Mouse (Mus musculus) liver, postnatal 0 days (tissue): ENCODE data around the gene Ccdc92b. TPM values are rescaled to one million over a fixed set of nuclear protein-coding genes. Genes with fewer than 3 reads are reported as not detected.

Experiments used
- ATAC-seq: fragments of 200-750 bp; cut with Nextera tagmentation; 2 replicates; pipeline ENCODE4 v1.8.0; 2017; ENCODE audit warnings: mild to moderate bottlenecking, moderate library complexity
- DNase-seq: peaks from one replicate; pipeline ENCODE4 v3.0.0-alpha.2; 2016
- H3K27ac ChIP-seq: fragments of 300-500 bp; sonication (generic); 2 replicates; pipeline ENCODE4 v1.5.1; 2014; ENCODE audit warnings: antibody characterized with exemption, moderate library complexity, mild to moderate bottlenecking, low read depth
- H3K27me3 ChIP-seq: fragments of 300-500 bp; sonication (generic); 2 replicates; pipeline ENCODE4 v1.6.1; 2014; ENCODE audit warnings: low read length, control low read depth, mixed read lengths; ENCODE audit not compliant: insufficient read depth
- H3K36me3 ChIP-seq: fragments of 300-500 bp; sonication (generic); replicated peaks from 2 replicates; pipeline ENCODE4 v1.6.1; 2014; ENCODE audit warnings: mild to moderate bottlenecking, control low read depth, low read length, moderate library complexity, mixed read lengths; ENCODE audit not compliant: insufficient read depth
- H3K4me1 ChIP-seq: fragments of 300-500 bp; sonication (generic); 2 replicates; pipeline ENCODE4 v1.6.1; 2014; ENCODE audit warnings: antibody characterized with exemption, mild to moderate bottlenecking, control low read depth; ENCODE audit not compliant: insufficient read depth
- H3K4me2 ChIP-seq: fragments of 300-500 bp; sonication (generic); 2 replicates; pipeline ENCODE4 v1.6.1; 2014; ENCODE audit warnings: low read depth, mild to moderate bottlenecking, low read length, moderate library complexity, mixed read lengths
- H3K4me3 ChIP-seq: fragments of 300-500 bp; sonication (generic); 2 replicates; pipeline ENCODE4 v1.5.1; 2014; ENCODE audit warnings: low read depth, low read length
- H3K9ac ChIP-seq: fragments of 300-500 bp; sonication (generic); replicated peaks from 2 replicates; pipeline ENCODE4 v1.6.1; 2014; ENCODE audit warnings: mild to moderate bottlenecking, moderate library complexity
- H3K9me3 ChIP-seq: fragments of 300-500 bp; sonication (generic); 2 replicates; pipeline ENCODE4 v1.6.1; 2016; ENCODE audit warnings: mild to moderate bottlenecking, control low read depth, low read length, mixed read lengths
- CTCF ChIP-seq: sonication (generic); IDR thresholded peaks from 2 replicates; pipeline ENCODE4 v1.5.1; 2016; ENCODE audit warnings: antibody characterized with exemption, low read depth
- EP300 ChIP-seq: IDR thresholded peaks from 2 replicates; pipeline ENCODE4 v1.6.1; 2016; ENCODE audit warnings: antibody characterized with exemption, low read depth, mild to moderate bottlenecking
- WGBS: fragments of 180-500 bp; shearing (Covaris S2); extraction: QIAGEN DNeasy Blood & Tissue Kit; methylation state at CpG from one replicate; pipeline ENCODE4 v1.1.7; 2014; ENCODE audit not compliant: insufficient replicate concordance; 5-methylcytosine and 5-hydroxymethylcytosine counted together
- polyA plus RNA-seq: library from polyadenylated mRNA; unstranded; fragments of >200 nt; fragmentation: Nextera tagmentation; extraction: Ambion mirVana; gene quantifications from 2 replicates; pipeline ENCODE4 v1.2.1, GENCODE M21; 2015

Ccdc92b gene
- 2.2 and 2.6 TPM in 2 replicates for polyA plus RNA-seq

- H3K36me3 ChIP-seq, result peaks cover 3% of the 10 kb centered on the region; the same call in 1 of the 2 replicates
- peaks cover 33% of the 10 kb centered on the region for H3K4me1 ChIP-seq
- peaks cover 26% of the 10 kb centered on the region for H3K27me3 ChIP-seq
- H3K9me3 ChIP-seq, result no peaks in the 10 kb centered on the region
- H3K27ac ChIP-seq, result peak within 1 kb of the TSS; percentile 81; the same call in 1 of the 2 replicates
- peak within 1 kb of the TSS; percentile 67 for H3K4me3 ChIP-seq
- TF ChIP-seq CTCF, result 0 out of 2 replicates have a peak, but pooled peaks have one; percentile 8
- no peak for TF ChIP-seq EP300
- peak within 1 kb of the TSS; percentile 66 for H3K9ac ChIP-seq
- DNase-seq (peak; percentile 92), ATAC-seq (peak; percentile 63)
- under 1% methylated on average over 49 of the region's 63 CpGs for WGBS
- peak within 1 kb of the TSS; percentile 71 for H3K4me2 ChIP-seq
These were observed at the start of gene Ccdc92b for GRCm38 (mm10) chr11:74619201-74619955. TSS of gene Ccdc92b (plus strand) at chr11:74619605.

GRCm38 (mm10) chr11:74569735-74570134, 49.7 kb upstream of the Ccdc92b start:
- Histone ChIP-seq H3K9ac (no peak overlapping the region), H3K4me2 (no peak overlapping the region; the same call in 1 of the 2 replicates), H3K4me1 (peaks cover 35% of the 10 kb centered on the region), H3K27ac (no peak overlapping the region), H3K36me3 (no peaks in the 10 kb centered on the region), H3K4me3 (no peak overlapping the region), H3K27me3 (no peaks in the 10 kb centered on the region), H3K9me3 (no peaks in the 10 kb centered on the region)
- 80% methylated on average over 6 of the region's 6 CpGs for WGBS
- TF ChIP-seq EP300 (no peak), CTCF (no peak)
- DNase-seq (no peak), ATAC-seq (no peak)

- H3K36me3 ChIP-seq, result no peaks in the 10 kb centered on the region
- peaks cover 61% of the 10 kb centered on the region for H3K4me1 ChIP-seq
- H3K4me2 ChIP-seq, result peak overlapping the region; percentile 72
- DNase-seq (peak; percentile 82), ATAC-seq (peak; percentile 77)
- no peaks in the 10 kb centered on the region for H3K27me3 ChIP-seq
- TF ChIP-seq CTCF, result peak; percentile 21; the same call in 1 of the 2 replicates
- peak; percentile 54 for TF ChIP-seq EP300
- peak overlapping the region; percentile 71 for H3K9ac ChIP-seq
- peak overlapping the region; percentile 86 for H3K27ac ChIP-seq
- H3K4me3 ChIP-seq, result peak overlapping the region; percentile 48
- 34% methylated on average over 6 of the region's 6 CpGs for WGBS
- no peaks in the 10 kb centered on the region for H3K9me3 ChIP-seq
These were observed 46.8 kb upstream of the Ccdc92b start for GRCm38 (mm10) chr11:74572459-74573061.

- Histone ChIP-seq H3K4me3 (no peak overlapping the region), H3K27ac (peak overlapping the region; percentile 95), H3K4me1 (peaks cover 62% of the 10 kb centered on the region), H3K4me2 (peak overlapping the region; percentile 66; the same call in 1 of the 2 replicates), H3K9me3 (no peaks in the 10 kb centered on the region), H3K36me3 (no peaks in the 10 kb centered on the region), H3K27me3 (no peaks in the 10 kb centered on the region), H3K9ac (no peak overlapping the region)
- peak; percentile 43 for ATAC-seq
- DNase-seq, result no peak
- 48% methylated on average over 4 of the region's 4 CpGs for WGBS
- TF ChIP-seq CTCF, result no peak
- peak; percentile 95 for TF ChIP-seq EP300
These were observed 44.5 kb upstream of the Ccdc92b start for GRCm38 (mm10) chr11:74574768-74575434.

GRCm38 (mm10) chr11:74575940-74576339, 43.5 kb upstream of the Ccdc92b start:
- Histone ChIP-seq H3K4me3 (no peak overlapping the region), H3K27ac (peak overlapping the region; percentile 95), H3K27me3 (no peaks in the 10 kb centered on the region), H3K9ac (peak overlapping the region; percentile 46; the same call in 1 of the 2 replicates), H3K36me3 (no peaks in the 10 kb centered on the region), H3K9me3 (no peaks in the 10 kb centered on the region), H3K4me1 (peaks cover 62% of the 10 kb centered on the region), H3K4me2 (peak overlapping the region; percentile 66)
- peak; percentile 58 for ATAC-seq
- DNase-seq, result peak; percentile 67
- no peak for TF ChIP-seq EP300
- no peak for TF ChIP-seq CTCF
- WGBS, result 22% methylated on average over 3 of the region's 3 CpGs

- ATAC-seq (peak; percentile 74), DNase-seq (peak; percentile 63)
- Histone ChIP-seq H3K9me3 (no peaks in the 10 kb centered on the region), H3K36me3 (no peaks in the 10 kb centered on the region), H3K27ac (peak overlapping the region; percentile 95), H3K4me3 (no peak overlapping the region), H3K4me2 (peak overlapping the region; percentile 66), H3K27me3 (no peaks in the 10 kb centered on the region), H3K4me1 (peaks cover 56% of the 10 kb centered on the region), H3K9ac (no peak overlapping the region; the same call in 1 of the 2 replicates)
- WGBS, result 3% methylated on average over 3 of the region's 3 CpGs
- TF ChIP-seq CTCF (no peak), EP300 (peak; percentile 96)
These were observed 42.3 kb upstream of the Ccdc92b start for GRCm38 (mm10) chr11:74577068-74577467.
